Mouse (Mus musculus): ENCODE data around the gene B4galnt4.

Gene B4galnt4

GRCm38 (mm10) chr7:141064576-141064975, 3.7 kb downstream of the B4galnt4 start:
- in situ Hi-C loops (cut with MboI, MseI) = no loop called here

DNA sequence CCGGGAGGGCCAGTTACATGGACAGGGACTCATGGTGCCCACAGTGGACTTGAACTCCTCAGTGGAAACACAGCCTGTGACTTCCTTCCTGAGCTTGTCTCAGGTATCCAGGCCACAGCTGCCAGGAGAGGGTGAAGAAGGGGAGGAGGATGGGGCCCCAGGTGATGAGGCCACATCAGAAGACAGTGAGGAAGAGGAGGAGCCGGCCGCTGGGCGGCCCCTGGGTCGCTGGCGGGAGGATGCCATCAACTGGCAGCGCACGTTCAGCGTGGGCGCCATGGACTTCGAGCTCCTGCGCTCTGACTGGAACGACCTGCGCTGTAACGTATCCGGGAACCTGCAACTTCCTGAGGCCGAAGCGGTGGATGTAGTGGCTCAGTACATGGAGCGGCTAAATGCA, 7.4 kb downstream of the B4galnt4 start:
- in situ Hi-C loops (cut with MboI, MseI) = no loop called here

DNA sequence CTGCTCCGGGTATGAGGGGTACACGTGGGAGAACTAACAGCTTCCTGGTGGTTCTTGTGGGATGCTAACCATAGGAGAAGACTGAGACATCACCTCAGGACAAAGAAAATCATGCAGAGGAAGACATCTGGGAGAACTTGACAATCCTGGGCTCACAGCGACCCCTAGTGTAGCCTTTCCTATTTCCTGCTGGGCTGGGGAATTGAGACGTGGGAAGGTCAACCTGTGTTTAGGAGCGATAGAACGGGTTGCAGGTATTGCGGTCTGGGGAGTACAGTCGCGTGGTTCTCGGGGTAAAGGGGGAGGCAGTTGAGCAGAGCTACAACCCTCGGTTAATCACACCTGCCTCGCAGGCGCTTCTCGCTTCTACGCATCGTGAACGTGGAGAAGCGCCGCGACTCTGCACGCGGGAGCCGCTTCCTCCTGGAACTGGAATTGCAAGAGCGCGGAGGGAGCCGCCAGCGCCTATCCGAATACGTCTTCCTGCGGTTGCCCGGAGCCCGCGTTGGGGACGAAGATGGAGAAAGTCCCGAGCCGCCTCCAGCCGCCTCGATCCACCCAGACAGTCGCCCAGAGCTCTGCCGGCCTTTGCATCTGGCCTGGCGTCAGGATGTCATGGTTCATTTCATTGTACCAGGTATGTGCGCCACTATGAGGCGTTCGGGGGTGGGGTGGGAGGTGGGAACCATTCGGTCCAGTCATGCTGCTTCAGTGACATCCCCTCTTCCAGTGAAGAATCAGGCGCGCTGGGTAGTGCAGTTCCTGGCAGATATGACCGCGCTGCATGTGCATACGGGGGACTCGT, 9.4 kb downstream of the B4galnt4 start:
- in situ Hi-C loops (cut with MboI, MseI) = no loop called here

DNA sequence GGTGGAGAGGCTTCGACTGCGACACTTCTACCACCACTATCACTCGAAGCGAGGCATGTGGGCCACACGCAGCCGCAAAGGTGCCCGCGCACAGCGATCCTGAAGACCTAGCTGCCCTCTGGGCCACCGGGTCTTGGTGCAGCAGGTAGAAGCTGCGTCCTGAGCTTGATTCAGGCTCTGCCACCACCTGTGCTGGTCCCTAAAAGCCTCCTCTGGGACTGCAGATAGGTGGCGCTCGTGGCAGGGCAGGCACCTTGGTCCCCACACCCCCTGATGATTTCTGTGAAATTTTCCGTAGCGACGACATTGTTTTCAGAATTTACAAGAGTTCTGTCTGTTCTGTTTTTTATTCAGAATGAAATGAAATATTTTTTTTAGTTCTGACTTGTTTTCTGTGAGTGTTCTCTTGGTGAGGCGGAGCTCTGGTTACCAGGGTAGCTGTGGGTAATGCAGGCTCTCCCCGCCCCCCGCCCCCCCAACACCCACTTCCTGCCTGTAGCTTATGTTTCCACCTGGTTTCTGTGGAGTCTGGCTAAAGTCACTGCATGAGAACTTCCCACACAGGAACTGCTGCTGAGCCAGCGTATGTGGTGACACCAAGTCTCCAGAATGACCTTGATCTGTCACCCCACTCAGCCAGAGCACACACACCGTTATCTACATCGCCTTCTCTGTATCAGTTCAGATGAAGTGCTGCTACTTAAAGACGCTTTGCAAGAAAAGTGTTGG, 11.3 kb downstream of the B4galnt4 start:
- in situ Hi-C loops (cut with MboI, MseI) = no loop called here

DNA sequence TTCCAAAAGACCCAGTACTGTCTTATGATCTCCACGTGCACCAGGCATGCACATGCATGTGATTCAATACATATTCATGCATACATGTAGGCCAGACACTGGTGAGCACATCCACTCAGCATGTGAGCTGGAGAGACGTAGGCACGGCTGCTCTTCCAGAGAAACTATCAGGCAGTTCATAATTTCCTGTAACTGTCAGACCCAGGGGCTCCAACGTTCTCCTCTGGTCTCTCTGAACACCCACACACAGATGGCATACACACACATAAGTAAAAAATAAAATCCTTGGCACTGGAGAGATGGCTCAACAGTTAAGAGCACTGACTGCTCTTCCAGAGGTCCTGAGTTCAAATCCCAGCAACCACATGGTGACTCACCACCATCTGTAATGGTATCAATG, 12.9 kb downstream of the B4galnt4 start:
- in situ Hi-C loops (cut with MboI, MseI) = no loop called here

DNA sequence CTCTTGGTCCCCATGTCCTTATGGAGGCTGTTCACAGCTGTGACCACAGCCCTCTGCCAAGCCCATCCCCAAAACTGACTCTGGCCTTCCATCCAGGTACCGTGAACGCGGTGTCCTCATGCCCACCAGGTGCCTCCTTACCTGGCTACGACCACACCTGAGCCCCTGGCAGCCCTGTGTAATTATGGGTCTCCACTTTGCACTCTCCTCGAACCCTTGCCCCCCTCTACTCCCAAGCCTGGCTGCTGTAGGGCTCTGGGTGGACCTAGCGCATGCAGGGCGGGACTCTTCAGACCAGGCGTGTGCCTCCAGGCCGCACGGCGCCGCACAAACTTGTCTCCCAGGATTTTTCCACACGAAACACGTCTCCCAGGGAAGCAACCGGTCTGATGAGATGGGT, 16.9 kb downstream of the B4galnt4 start, which contains the start of gene Pkp3:
TSS of gene Pkp3 (plus strand) at position 378 of the 400 bp plus-strand sequence.
- in situ Hi-C loops (cut with MboI, MseI) = no loop called here

- in situ Hi-C loops (cut with MboI, MseI) = no loop called here
Observed at GRCm38 (mm10) chr7:141078876-141079275, 18.0 kb downstream of the B4galnt4 start.

DNA sequence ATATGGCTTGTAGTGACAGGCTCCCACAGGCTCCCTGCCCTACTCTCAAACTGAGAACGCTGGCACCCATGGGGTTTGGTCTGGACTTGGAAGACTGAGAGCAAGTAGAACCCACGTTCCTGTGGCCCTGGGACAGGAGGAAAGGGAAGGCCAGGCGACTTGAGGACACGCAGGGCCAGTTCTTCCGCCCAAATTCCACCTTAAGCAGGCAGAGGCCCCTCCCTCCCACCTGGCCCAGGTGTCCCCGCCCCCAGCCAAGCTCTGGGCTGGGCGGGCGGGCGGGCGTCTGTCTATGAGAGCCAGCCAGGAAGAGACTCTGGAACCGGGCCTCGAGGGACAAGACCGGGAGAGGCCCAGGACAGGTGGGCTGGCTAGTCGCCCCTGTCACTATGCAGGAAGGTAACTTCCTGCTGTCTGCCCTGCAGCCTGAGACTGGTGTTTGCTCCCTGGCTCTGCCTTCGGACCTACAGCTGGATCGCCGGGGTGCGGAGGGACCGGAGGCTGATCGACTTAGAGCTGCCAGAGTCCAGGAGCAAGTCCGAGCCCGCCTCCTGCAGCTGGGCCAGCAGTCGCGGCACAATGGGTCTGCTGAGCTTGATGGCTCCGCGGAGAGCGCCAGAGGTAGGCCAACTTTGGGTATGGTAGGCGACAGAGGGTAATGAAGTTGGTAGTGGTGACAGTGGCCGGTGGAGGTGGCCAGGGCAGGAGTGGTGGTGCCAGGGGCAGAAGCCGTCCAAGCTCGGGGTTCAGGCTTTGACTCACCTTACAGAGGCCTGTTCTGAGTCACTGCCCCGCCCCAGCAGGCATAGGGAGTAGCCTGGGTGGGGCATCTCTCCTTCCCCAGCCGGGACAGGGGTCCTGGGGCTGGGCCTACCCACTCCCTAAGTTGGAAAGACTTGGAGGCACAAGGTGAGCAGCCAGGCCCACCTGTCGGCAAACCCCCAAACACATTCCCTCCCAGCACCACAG, 18.9 kb downstream of the B4galnt4 start:
- in situ Hi-C loops (cut with MboI, MseI) = no loop called here

GRCm38 (mm10) chr7:141087894-141088293, 27.0 kb downstream of the B4galnt4 start:
- in situ Hi-C loops (cut with MboI, MseI) = no loop called here

DNA sequence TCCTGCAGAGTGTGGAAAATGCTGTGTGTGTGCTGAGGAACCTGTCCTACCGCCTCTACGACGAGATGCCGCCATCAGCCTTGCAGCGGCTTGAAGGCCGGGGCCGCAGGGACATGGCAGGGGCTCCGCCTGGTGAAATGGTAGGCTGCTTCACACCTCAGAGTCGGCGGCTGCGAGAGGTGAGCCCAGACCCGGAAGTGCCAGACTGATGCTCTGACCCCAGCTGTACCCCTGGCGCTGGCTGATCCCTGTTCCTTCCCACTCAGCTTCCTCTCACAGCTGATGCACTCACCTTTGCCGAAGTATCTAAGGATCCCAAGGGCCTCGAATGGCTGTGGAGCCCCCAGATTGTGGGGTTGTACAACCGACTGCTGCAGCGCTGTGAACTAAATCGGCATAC, 27.6 kb downstream of the B4galnt4 start:
- in situ Hi-C loops (cut with MboI, MseI) = no loop called here

DNA sequence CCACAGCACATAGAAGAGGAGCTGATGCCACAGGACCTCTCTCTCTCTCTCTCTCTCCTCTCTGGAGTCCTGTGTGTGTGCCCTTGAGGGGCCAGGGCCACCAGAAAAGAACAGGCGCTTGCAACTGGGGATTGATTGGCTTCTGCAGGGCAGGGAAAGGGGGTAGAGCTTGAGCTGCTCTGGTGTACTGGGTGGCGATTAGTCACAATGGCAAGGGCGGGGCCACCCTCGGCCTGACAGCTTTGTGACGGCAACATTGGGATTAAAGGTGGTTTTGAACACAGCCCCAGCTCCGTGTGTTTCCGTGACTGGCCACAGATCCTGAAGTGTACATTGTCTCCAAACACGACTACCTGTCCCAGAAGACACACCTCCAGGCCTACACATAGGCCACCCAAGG, 29.3 kb downstream of the B4galnt4 start:
- in situ Hi-C loops (cut with MboI, MseI) = loop anchor here (5.0 kb wide), 2 partner anchors 42 to 77 kb away; no protein-coding TSS in a partner anchor

GRCm38 (mm10) chr7:141092051-141092735, 31.3 kb downstream of the B4galnt4 start:
- in situ Hi-C loops (cut with MboI, MseI) = loop anchor here (5.0 kb wide), 2 partner anchors 40 to 75 kb away; no protein-coding TSS in a partner anchor

GRCm38 (mm10) chr7:141093950-141094349, 33.0 kb downstream of the B4galnt4 start:
- in situ Hi-C loops (cut with MboI, MseI) = loop anchor here (5.0 kb wide), 2 partner anchors 38 to 73 kb away; no protein-coding TSS in a partner anchor

- in situ Hi-C loops (cut with MboI, MseI) = loop anchor here (5.0 kb wide), 2 partner anchors 38 to 73 kb away; no protein-coding TSS in a partner anchor
Observed at GRCm38 (mm10) chr7:141094487-141095205, 33.7 kb downstream of the B4galnt4 start.

DNA sequence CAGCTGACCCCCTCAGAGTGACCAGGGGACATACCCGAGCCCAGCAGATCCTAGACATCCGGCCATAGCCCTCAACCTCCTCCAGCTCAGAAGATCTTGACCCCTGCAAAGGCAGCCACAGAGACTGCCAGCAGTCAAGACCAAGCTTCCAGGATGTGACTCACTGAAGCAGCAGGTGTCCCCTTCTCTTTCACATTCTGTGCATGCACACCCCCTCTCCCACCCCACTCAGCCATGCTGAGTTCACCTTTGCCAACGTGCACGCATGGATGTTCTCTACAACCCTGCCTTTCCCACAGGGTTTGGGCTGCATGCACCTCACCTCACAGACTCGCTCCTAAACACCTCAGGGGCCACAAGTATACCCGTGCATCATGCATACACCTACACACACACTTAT, 35.1 kb downstream of the B4galnt4 start:
- in situ Hi-C loops (cut with MboI, MseI) = no loop called here

DNA sequence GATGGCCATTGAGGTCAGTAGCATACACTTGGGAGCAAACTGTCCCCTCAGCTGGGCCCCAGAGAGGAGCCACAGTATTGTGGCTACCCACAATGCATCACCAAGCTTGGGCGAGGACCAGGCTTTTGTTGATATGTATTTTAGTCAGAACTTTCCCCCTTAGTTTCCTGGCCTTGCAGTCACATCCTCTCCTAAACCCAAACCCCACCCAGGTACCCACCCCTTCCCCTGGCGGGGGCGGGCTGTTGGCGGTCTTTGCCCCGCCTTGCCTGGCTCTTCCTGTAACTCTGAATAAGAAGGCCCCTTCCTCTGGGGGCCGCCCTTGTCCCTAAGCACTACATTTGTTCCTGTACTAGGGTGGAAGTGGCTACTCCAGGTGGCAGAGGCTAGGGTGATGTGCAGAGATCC, 35.7 kb downstream of the B4galnt4 start:
- in situ Hi-C loops (cut with MboI, MseI) = no loop called here

DNA sequence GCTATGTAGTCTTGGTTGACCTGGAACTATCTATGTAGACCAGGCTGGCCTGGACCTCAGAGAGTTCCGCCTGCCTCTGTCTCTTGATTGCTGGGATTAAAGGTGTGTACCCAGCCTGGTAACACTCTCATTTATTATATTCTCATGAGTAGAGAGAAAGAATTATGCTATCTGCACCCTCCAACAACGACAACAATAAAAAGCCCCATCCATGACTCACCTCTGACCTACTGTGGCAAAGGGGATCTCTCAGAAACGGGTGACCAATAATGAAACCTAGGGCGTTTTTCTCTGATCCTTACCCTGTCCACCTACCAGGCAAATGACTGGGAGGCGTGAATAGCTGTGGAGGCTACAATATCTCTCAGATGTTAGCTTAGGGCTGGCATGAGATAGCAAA, 36.3 kb downstream of the B4galnt4 start:
- in situ Hi-C loops (cut with MboI, MseI) = no loop called here

DNA sequence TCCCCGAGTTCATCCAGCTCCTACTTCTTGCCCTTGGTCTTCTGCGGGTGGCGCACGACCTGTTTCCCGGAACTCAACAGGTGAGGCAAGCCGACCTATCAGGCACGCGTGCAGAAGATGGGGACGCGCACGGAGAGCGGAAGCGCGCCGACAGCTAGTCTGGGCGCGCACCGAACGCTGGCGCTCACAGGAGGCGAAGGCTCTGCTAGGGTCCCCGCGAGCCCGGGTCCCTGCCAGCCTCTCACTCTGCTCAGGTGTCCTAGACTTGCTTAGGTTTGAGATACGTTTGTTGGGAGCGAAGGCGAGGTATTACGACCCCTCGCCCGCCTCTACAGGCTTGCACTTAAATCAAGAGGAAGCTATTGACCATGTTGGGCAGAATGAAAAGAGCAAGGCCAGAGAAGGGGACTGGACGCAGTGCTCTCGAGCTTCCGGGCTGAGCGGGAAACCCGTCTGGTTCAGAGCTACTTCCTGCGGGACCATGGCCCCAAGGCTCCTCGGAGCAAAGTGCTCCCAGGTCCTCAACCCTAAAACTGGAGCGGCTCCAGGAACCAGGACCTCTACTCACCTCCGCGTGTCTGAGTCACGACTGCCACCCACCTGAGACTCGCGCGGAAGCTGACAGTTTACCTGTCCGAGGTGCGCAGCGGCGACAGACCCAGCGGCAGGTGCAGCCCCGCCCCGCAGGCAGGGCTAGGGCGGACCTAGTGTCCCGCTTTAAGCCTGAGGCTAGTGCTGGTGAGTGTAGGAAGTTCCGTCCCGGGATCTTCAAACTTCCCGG, 39.2 kb downstream of the B4galnt4 start, which contains the start of gene Sigirr:
TSS of gene Sigirr (minus strand) at position 662 of the 781 bp plus-strand sequence.
- in situ Hi-C loops (cut with MboI, MseI) = no loop called here

- in situ Hi-C loops (cut with MboI, MseI) = no loop called here
Observed at GRCm38 (mm10) chr7:141103161-141103560, 42.3 kb downstream of the B4galnt4 start.
